In the genomic region with DNA sequence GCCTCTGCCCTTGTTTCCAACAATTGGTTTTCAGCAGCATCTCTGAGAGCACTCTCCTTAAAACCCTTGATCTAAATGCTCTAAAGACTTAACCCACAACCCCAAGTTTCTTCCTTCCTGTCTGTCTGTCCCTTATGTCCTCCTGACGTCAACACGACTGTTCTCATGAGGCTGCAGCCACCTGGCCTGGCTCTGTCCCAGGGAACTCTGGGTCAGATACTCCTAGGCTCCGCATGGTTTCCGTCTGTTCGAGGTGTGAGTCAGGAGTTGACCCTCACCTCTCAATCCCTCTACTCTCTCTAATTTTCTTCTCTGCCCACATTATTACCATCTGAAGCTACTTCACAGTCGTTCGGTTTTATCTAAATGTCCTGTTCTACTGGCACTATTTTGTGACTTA, we compare ENCODE assay signal across 15 mouse cellular contexts.
"Had no signal": no experiment of that assay in that cellular context is flagged by ENCODE, and none has a peak within 500 bp of the region (broad histone marks: within the 10 kb centered on the region; RNA-seq: fewer than 3 reads in every experiment).

No protein-coding gene starts in this region.

- H3K4me3 ChIP-seq: limb, embryonic 12.5 days; liver, embryonic 13.5 days; lung, embryonic 15.5 days; midbrain, embryonic 12.5 days; neural tube, embryonic 15.5 days had no signal

- H3K9ac ChIP-seq: limb, embryonic 12.5 days; liver, embryonic 13.5 days; liver, postnatal 0 days; lung, embryonic 15.5 days; midbrain, embryonic 12.5 days; neural tube, embryonic 15.5 days had no signal

- H3K27ac ChIP-seq: limb, embryonic 12.5 days; liver, embryonic 13.5 days; lung, embryonic 15.5 days; midbrain, embryonic 12.5 days; neural tube, embryonic 15.5 days had no signal

- H3K4me1 ChIP-seq: liver, embryonic 13.5 days had no signal

- H3K27me3 ChIP-seq: limb, embryonic 12.5 days; liver, embryonic 13.5 days; lung, embryonic 15.5 days; neural tube, embryonic 15.5 days had no signal

- H3K9me3 ChIP-seq: limb, embryonic 12.5 days; liver, embryonic 13.5 days; lung, embryonic 15.5 days; midbrain, embryonic 12.5 days; neural tube, embryonic 15.5 days had no signal

- ATAC-seq: liver, postnatal 0 days; midbrain, embryonic 16.5 days had no signal

- H3K36me3 ChIP-seq: limb, embryonic 12.5 days; liver, embryonic 13.5 days; lung, embryonic 15.5 days; midbrain, embryonic 12.5 days; neural tube, embryonic 15.5 days had no signal

- H3K4me2 ChIP-seq: limb, embryonic 12.5 days; liver, embryonic 13.5 days; lung, embryonic 15.5 days; midbrain, embryonic 12.5 days; neural tube, embryonic 15.5 days had no signal

- DNase-seq: kidney, postnatal 25 days; layer of hippocampus, adult 9-11 months; layer of hippocampus, postnatal 36 days; liver; liver, embryonic 13.5 days; liver, postnatal 0 days; lung, postnatal 14 days; right cerebral cortex, adult 18-20 months; thymus, adult 2 months; thymus, postnatal 25 days had no signal
